Mouse (Mus musculus): ENCODE data around the gene Gm3173.
A peak's percentile ranks its signal among the peaks of the same experiment; 100 is the strongest.
"Not testable (repeated sequence)": the region's sequence is repeated elsewhere in the genome, so short reads cannot be mapped to it uniquely, and the experiment has no call there.

The Gm3173 gene

GRCm38 (mm10) chr14:4430692-4431091, at the start of gene Gm3173:
TSS of gene Gm3173 (plus strand) at chr14:4430992.
- not testable (repeated sequence) for DNase-seq (ENCODE audit: low spot score in 2 of 2)

- not testable (repeated sequence) for DNase-seq (ENCODE audit: low spot score in 2 of 2)
These were observed 45.2 kb upstream of the Gm3173 start for GRCm38 (mm10) chr14:4385606-4386005.

- DNase-seq (ENCODE audit: low spot score in 2 of 2), result not testable (repeated sequence)
These were observed 37.8 kb upstream of the Gm3173 start for GRCm38 (mm10) chr14:4392841-4393530.

- DNase-seq (ENCODE audit: low spot score in 2 of 2), result not testable (repeated sequence)
These were observed 33.6 kb upstream of the Gm3173 start, which contains the start of gene Gm3159 for GRCm38 (mm10) chr14:4397226-4397625. TSS of gene Gm3159 (plus strand) at chr14:4397526.

- DNase-seq (ENCODE audit: low spot score in 2 of 2), result not testable (repeated sequence)
These were observed 32.2 kb upstream of the Gm3173 start for GRCm38 (mm10) chr14:4398624-4399023.

GRCm38 (mm10) chr14:4400115-4400789, 30.5 kb upstream of the Gm3173 start:
- DNase-seq (ENCODE audit: low spot score in 2 of 2), result peak in 1 of 2 experiments; percentile 5

GRCm38 (mm10) chr14:4401245-4401644, 29.5 kb upstream of the Gm3173 start:
- DNase-seq (ENCODE audit: low spot score in 2 of 2), result not testable (repeated sequence)

- DNase-seq (ENCODE audit: low spot score in 2 of 2), result not testable (repeated sequence)
These were observed 27.0 kb upstream of the Gm3173 start for GRCm38 (mm10) chr14:4403840-4404239.

GRCm38 (mm10) chr14:4409939-4410338, 20.9 kb upstream of the Gm3173 start:
- not testable (repeated sequence) for DNase-seq (ENCODE audit: low spot score in 2 of 2)

- peak; percentile 16 to 22 for DNase-seq (ENCODE audit: low spot score in 2 of 2)
These were observed 15.6 kb upstream of the Gm3173 start, which contains the start of gene Gm3164 for GRCm38 (mm10) chr14:4414965-4415835. TSS of gene Gm3164 (plus strand) at chr14:4415448.

GRCm38 (mm10) chr14:4481445-4481844, 50.7 kb downstream of the Gm3173 start, which contains the start of gene Gm3182:
TSS of gene Gm3182 (plus strand) at chr14:4481745.
- DNase-seq (ENCODE audit: low spot score in 2 of 2), result not testable (repeated sequence)

- not testable (repeated sequence) for DNase-seq (ENCODE audit: low spot score in 2 of 2)
These were observed 68.6 kb downstream of the Gm3173 start for GRCm38 (mm10) chr14:4499425-4499824.

GRCm38 (mm10) chr14:4555105-4555504, 124.3 kb downstream of the Gm3173 start, which contains the start of gene Gm3047:
TSS of gene Gm3047 (plus strand) at chr14:4555405.
- not testable (repeated sequence) for DNase-seq (ENCODE audit: low spot score in 2 of 2)
